Mouse (Mus musculus): Measurements from ENCODE around the gene Dock4.

Gene Dock4

GRCm38 (mm10) chr12:40814659-40815363 is 369.1 kb downstream of the Dock4 start:
- in situ Hi-C loops (cut with MboI, MseI), result loop anchor here (25.0 kb wide), 1 partner anchor 553 kb away; no protein-coding TSS in a partner anchor

- in situ Hi-C loops (cut with MboI, MseI), result loop anchor here (25.0 kb wide), 1 partner anchor 556 kb away; no protein-coding TSS in a partner anchor
Measured at GRCm38 (mm10) chr12:40818046-40818708, 372.4 kb downstream of the Dock4 start.

- in situ Hi-C loops (cut with MboI, MseI), result loop anchor here (25.0 kb wide), 1 partner anchor 561 kb away; no protein-coding TSS in a partner anchor
Measured at GRCm38 (mm10) chr12:40823631-40824030, 377.9 kb downstream of the Dock4 start.

- in situ Hi-C loops (cut with MboI, MseI), result loop anchor here (25.0 kb wide), 1 partner anchor 562 kb away; no protein-coding TSS in a partner anchor
Measured at GRCm38 (mm10) chr12:40824251-40824650, 378.5 kb downstream of the Dock4 start.

GRCm38 (mm10) chr12:40825935-40826460 is 380.2 kb downstream of the Dock4 start:
- in situ Hi-C loops (cut with MboI, MseI), result loop anchor here (25.0 kb wide), 1 partner anchor 1036 kb away; no protein-coding TSS in a partner anchor

GRCm38 (mm10) chr12:40826491-40826890 is 380.7 kb downstream of the Dock4 start:
- in situ Hi-C loops (cut with MboI, MseI), result loop anchor here (25.0 kb wide), 1 partner anchor 1036 kb away; no protein-coding TSS in a partner anchor

- in situ Hi-C loops (cut with MboI, MseI), result loop anchor here (25.0 kb wide), 1 partner anchor 1034 kb away; no protein-coding TSS in a partner anchor
Measured at GRCm38 (mm10) chr12:40828025-40828424, 382.3 kb downstream of the Dock4 start.

- in situ Hi-C loops (cut with MboI, MseI), result loop anchor here (25.0 kb wide), 1 partner anchor 1033 kb away; no protein-coding TSS in a partner anchor
Measured at GRCm38 (mm10) chr12:40829269-40829668, 383.5 kb downstream of the Dock4 start.

GRCm38 (mm10) chr12:40832157-40832556 is 386.4 kb downstream of the Dock4 start:
- in situ Hi-C loops (cut with MboI, MseI), result loop anchor here (25.0 kb wide), 1 partner anchor 1030 kb away; no protein-coding TSS in a partner anchor

- in situ Hi-C loops (cut with MboI, MseI), result loop anchor here (5.0 to 25.0 kb wide), 2 partner anchors 645 to 1025 kb away; no protein-coding TSS in a partner anchor
Measured at GRCm38 (mm10) chr12:40836924-40837323, 391.2 kb downstream of the Dock4 start.

GRCm38 (mm10) chr12:40837597-40838337 is 392.0 kb downstream of the Dock4 start:
- in situ Hi-C loops (cut with MboI, MseI), result loop anchor here (5.0 to 25.0 kb wide), 2 partner anchors 645 to 1025 kb away; no protein-coding TSS in a partner anchor

- in situ Hi-C loops (cut with MboI, MseI), result loop anchor here (5.0 to 25.0 kb wide), 2 partner anchors 644 to 1024 kb away; no protein-coding TSS in a partner anchor
Measured at GRCm38 (mm10) chr12:40838338-40838695, 392.6 kb downstream of the Dock4 start.

- in situ Hi-C loops (cut with MboI, MseI), result loop anchor here (5.0 to 25.0 kb wide), 2 partner anchors 643 to 1023 kb away; no protein-coding TSS in a partner anchor
Measured at GRCm38 (mm10) chr12:40838940-40839339, 393.2 kb downstream of the Dock4 start.

- in situ Hi-C loops (cut with MboI, MseI), result loop anchor here (5.0 to 25.0 kb wide), 3 partner anchors 257 to 1022 kb away; no protein-coding TSS in a partner anchor
Measured at GRCm38 (mm10) chr12:40839817-40840216, 394.1 kb downstream of the Dock4 start.

- in situ Hi-C loops (cut with MboI, MseI), result loop anchor here (5.0 to 25.0 kb wide), 2 partner anchors 255 to 1020 kb away; no protein-coding TSS in a partner anchor
Measured at GRCm38 (mm10) chr12:40842251-40842988, 396.7 kb downstream of the Dock4 start.

- in situ Hi-C loops (cut with MboI, MseI), result loop anchor here (5.0 to 25.0 kb wide), 2 partner anchors 254 to 1019 kb away; no protein-coding TSS in a partner anchor
Measured at GRCm38 (mm10) chr12:40842991-40843390, 397.2 kb downstream of the Dock4 start.

- in situ Hi-C loops (cut with MboI, MseI), result loop anchor here (5.0 to 25.0 kb wide), 2 partner anchors 254 to 1019 kb away; no protein-coding TSS in a partner anchor
Measured at GRCm38 (mm10) chr12:40843474-40844080, 397.8 kb downstream of the Dock4 start.

- in situ Hi-C loops (cut with MboI, MseI), result loop anchor here (5.0 to 25.0 kb wide), 2 partner anchors 253 to 1018 kb away; no protein-coding TSS in a partner anchor
Measured at GRCm38 (mm10) chr12:40844324-40844723, 398.6 kb downstream of the Dock4 start.

- in situ Hi-C loops (cut with MboI, MseI), result no loop called here
Measured at GRCm38 (mm10) chr12:40854705-40855367, 409.1 kb downstream of the Dock4 start.

Data from regulatory T cell (primary cell).